Mouse (Mus musculus) layer of hippocampus, postnatal 25 days (tissue): ENCODE data around the gene Ccdc28b. TPM values are rescaled to one million over a fixed set of nuclear protein-coding genes. Genes with fewer than 3 reads are reported as not detected.

Source experiments
- DNase-seq, 2 experiments: peaks; one replicate each; pipeline ENCODE4 v3.0.0; 2022; ENCODE audit warnings: mixed read lengths in 2 of 2, low spot score in 1 of 2; ENCODE audit errors: extremely low spot score in 1 of 2
- total RNA-seq, 2 experiments: library from RNA; stranded (reverse); gene quantifications; 2 replicates each; pipeline ENCODE4 v1.2.3; 2021

Ccdc28b gene
- total RNA-seq, 2 experiments from 2014 or later: 71.6 to 84.5 TPM

GRCm38 (mm10) chr4:129588865-129589264 lies 34.9 kb downstream of the Ccdc28b start:
- no peak for DNase-seq

GRCm38 (mm10) chr4:129586943-129587342 lies 36.8 kb downstream of the Ccdc28b start:
- DNase-seq: no peak

GRCm38 (mm10) chr4:129585773-129586172 lies 38.0 kb downstream of the Ccdc28b start:
- no peak for DNase-seq

- DNase-seq: peak; percentile 68 to 89
Observed at GRCm38 (mm10) chr4:129584884-129585608, 38.7 kb downstream of the Ccdc28b start.

GRCm38 (mm10) chr4:129584370-129584769 lies 39.4 kb downstream of the Ccdc28b start:
- no peak for DNase-seq

- DNase-seq: no peak
Observed at GRCm38 (mm10) chr4:129582251-129582650, 41.5 kb downstream of the Ccdc28b start.

GRCm38 (mm10) chr4:129580347-129580746 lies 43.4 kb downstream of the Ccdc28b start:
- DNase-seq: no peak

- DNase-seq: no peak
Observed at GRCm38 (mm10) chr4:129578466-129578865, 45.3 kb downstream of the Ccdc28b start, which contains the start of gene Fam167b. TSS of gene Fam167b (minus strand) at chr4:129578549.

GRCm38 (mm10) chr4:129577688-129578087 lies 46.1 kb downstream of the Ccdc28b start:
- DNase-seq: no peak

GRCm38 (mm10) chr4:129576863-129577491 lies 46.8 kb downstream of the Ccdc28b start:
- DNase-seq: peak in 1 of 2 experiments; percentile 61

GRCm38 (mm10) chr4:129575171-129575844 lies 48.4 kb downstream of the Ccdc28b start:
- no peak for DNase-seq

GRCm38 (mm10) chr4:129573430-129573829 lies 50.3 kb downstream of the Ccdc28b start, which contains the start of gene Lck:
TSS of gene Lck (minus strand) at chr4:129573641.
- DNase-seq: no peak

GRCm38 (mm10) chr4:129573093-129573370 lies 50.7 kb downstream of the Ccdc28b start:
- DNase-seq: no peak

GRCm38 (mm10) chr4:129572236-129573092 lies 51.3 kb downstream of the Ccdc28b start:
- DNase-seq: no peak

- DNase-seq: no peak
Observed at GRCm38 (mm10) chr4:129571551-129572084, 52.1 kb downstream of the Ccdc28b start.

- no peak for DNase-seq
Observed at GRCm38 (mm10) chr4:129570028-129570427, 53.7 kb downstream of the Ccdc28b start.
